Mouse (Mus musculus): ENCODE data around the gene Pnp2. TPM values are rescaled to one million over a fixed set of nuclear protein-coding genes. Genes with fewer than 3 reads are reported as not detected.

Pnp2 gene
- polyA plus RNA-seq, 1 experiment from 2014 or later, result 0.57 TPM

DNA sequence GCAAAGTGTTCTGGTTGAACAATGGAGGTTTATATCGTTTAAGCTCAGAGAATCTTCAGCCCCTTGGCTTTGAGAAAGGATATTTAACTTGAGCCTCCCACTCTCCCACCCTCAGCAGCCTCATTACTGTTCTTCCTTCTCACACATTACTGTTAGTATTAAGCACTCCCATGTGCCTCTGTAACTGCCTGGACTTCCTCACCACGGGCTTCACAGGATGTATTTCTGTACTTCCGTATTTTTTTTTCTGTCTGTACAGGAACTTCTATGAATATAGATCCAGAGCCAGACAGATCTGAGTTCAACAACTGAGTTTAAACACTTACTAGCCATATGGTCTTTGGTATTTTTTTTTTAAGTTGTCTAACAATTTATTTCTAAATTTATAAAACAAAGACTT lies 41.3 kb downstream of the Pnp2 start:
- WGBS, result 80% methylated on average over 3 of the region's 3 CpGs

DNA sequence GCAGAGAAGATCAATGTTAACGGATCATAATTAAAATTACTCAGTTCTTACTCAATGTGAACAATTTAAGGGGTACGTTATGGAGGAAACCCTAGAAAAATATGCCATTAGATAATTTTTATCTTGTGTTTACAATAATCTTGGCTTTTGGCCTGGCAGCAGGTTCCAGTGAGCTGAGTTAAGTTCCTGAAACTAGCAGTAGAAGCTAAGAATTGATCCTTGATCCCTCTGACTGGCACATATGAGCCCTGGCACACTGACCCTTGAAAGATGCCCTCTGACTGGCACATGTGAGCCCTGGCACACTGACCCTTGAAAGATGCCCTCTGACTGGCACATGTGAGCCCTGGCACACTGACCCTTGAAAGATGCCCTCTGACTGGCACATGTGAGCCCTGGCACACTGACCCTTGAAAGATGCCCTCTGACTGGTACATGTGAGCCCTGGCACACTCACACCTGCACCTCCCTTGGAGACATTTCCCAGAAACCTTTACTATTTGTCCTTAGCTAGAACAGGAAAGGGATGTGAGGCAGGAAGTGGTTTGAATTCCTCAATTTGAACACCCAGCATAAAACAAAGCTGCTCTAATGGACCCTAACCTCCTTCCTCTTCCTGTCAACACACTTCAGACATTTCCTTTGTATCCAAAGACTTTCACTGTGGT lies 42.3 kb downstream of the Pnp2 start:
- no peak overlapping the region for H3K27ac ChIP-seq
- no peak overlapping the region for H3K4me2 ChIP-seq
- no peaks in the 10 kb centered on the region for H3K36me3 ChIP-seq (replicated peaks)
- no peak overlapping the region for H3K4me3 ChIP-seq
- no peak overlapping the region for H3K9ac ChIP-seq
- no peaks in the 10 kb centered on the region for H3K9me3 ChIP-seq
- ATAC-seq (replicated peaks), result no peak
- WGBS, result 83% methylated on average over 2 of the region's 2 CpGs
- no peaks in the 10 kb centered on the region for H3K27me3 ChIP-seq (replicated peaks)
- H3K4me1 ChIP-seq, result no peaks in the 10 kb centered on the region

More for the DNA sequence above, 41.3 kb downstream of the Pnp2 start:
- Histone ChIP-seq H3K4me1 (no peaks in the 10 kb centered on the region), H3K36me3 (replicated peaks) (no peaks in the 10 kb centered on the region), H3K27ac (no peak overlapping the region), H3K4me3 (no peak overlapping the region), H3K9me3 (no peaks in the 10 kb centered on the region), H3K4me2 (no peak overlapping the region), H3K9ac (no peak overlapping the region), H3K27me3 (replicated peaks) (no peaks in the 10 kb centered on the region)
- ATAC-seq (replicated peaks), result no peak

DNA sequence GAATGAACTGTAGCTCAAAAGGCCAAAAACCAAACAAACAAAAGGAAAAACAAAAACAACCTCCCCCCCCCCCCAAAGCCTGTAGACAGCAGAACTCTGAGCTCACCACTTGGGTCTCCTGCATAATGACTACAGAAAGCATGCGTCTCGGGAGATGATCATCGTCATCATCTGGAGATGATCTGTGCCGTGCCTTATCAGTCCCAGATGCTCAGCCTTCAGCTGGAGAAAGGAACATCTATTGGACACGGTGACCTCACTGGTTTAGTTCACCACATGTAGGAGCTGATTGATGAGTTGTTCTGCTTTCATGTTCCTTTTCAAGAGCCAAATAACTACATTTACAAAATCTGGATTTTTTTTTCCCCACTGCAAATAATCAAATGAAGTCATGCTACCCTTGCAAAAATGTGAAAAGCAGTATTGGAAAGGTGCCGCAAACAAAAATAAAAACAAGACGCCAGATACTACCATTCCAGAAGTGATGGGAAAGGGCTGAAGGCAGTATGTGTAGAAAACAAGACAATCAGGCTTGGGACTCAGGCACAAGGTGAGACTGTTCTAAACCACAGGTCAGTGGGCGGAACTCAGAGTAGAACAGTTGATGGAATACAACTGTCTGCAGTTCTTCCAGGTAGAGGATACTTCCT lies 51.5 kb downstream of the Pnp2 start, which contains the start of gene Rnase10:
TSS of gene Rnase10 (plus strand) at position 600 of the 650 bp plus-strand sequence.
- Histone ChIP-seq H3K9ac (no peak within 1 kb of the TSS), H3K4me3 (no peak within 1 kb of the TSS), H3K27me3 (replicated peaks) (no peaks in the 10 kb centered on the region), H3K4me1 (no peaks in the 10 kb centered on the region), H3K9me3 (no peaks in the 10 kb centered on the region), H3K27ac (no peak within 1 kb of the TSS), H3K4me2 (no peak within 1 kb of the TSS), H3K36me3 (replicated peaks) (no peaks in the 10 kb centered on the region)
- WGBS, result 90% methylated on average over 8 of the region's 8 CpGs
- ATAC-seq (replicated peaks), result no peak

DNA sequence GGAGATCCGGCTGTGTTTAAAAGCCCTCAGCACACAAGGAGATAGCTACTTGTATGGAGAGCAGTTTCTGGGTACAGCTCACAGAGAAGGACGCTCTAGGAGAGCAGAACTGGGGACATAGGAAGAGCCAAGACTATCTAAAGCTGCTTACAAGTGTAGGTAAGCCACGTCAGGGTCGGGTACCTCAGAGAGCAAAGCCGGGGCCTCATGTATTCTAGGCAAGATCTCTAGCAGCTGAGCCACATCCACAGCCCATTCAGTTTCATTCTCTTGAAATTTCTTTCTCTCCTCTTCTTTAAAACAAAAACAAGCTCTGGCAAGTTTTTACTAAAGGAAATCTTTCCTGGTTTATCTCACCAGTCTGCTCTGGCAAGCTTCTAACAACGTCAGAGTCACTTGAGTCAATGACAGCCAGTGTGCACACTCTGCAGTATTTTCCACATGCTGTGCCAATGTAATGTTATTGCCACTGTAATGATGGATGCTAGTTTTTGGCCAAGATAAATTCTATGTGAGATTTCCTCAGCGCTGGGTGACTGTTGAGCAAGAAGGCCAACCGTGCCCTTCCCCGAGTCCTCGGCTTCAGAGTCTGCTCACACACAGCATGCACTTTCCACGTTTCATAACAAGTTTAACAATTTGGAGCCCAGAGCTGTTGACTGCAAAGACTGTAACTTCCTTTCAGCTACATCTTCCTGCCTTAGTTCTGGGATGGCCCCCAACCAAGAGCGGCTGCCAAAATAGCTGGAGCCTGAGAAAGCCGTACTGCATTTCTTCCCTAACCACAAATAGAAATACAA lies 52.3 kb downstream of the Pnp2 start:
- Histone ChIP-seq H3K36me3 (replicated peaks) (no peaks in the 10 kb centered on the region), H3K9me3 (no peaks in the 10 kb centered on the region), H3K4me3 (no peak overlapping the region), H3K4me1 (no peaks in the 10 kb centered on the region), H3K9ac (no peak overlapping the region), H3K4me2 (no peak overlapping the region), H3K27ac (no peak overlapping the region), H3K27me3 (replicated peaks) (no peaks in the 10 kb centered on the region)
- 78% methylated on average over 13 of the region's 13 CpGs for WGBS
- ATAC-seq (replicated peaks), result no peak

DNA sequence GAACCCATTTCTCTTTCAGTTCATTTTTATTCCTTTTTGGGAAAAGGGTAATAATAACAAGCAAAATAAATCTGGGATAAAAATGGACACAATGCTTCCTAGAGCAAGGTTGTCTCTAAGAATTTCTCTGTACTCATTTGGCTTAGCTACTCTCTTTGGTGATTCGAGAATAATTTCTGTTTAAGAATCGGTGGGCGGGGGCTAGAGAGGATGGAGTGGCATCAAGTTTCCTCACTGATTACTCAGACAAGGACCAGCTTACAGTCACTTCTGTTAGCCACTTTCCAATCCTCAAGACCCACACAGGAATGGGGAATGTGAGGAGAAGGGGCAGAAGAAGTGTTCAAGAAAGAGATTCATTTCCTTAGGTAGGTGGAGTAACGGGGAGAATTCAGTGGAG lies 53.0 kb downstream of the Pnp2 start:
- no peak overlapping the region for H3K4me2 ChIP-seq
- 86% methylated on average over 4 of the region's 4 CpGs for WGBS

DNA sequence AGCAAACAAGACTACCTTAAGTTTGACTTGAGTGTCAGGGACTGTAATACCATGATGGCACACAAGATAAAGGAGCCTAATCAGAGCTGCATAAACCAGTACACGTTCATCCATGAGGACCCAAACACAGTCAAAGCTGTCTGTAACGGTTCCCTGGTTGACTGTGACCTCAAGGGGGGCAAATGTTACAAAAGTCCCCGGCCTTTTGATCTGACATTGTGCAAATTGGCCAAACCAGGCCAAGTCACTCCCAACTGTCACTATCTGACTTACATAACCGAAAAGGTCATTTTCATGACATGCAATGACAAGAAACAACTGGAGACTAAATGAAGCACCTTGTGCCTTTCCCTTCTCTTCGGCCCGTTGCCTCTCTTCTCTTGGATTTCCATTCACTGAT lies 53.8 kb downstream of the Pnp2 start:
- 84% methylated on average over 6 of the region's 6 CpGs for WGBS
- H3K9me3 ChIP-seq, result no peaks in the 10 kb centered on the region
- no peak for ATAC-seq (replicated peaks)
- H3K27ac ChIP-seq, result no peak overlapping the region
- H3K4me3 ChIP-seq, result no peak overlapping the region
- H3K9ac ChIP-seq, result no peak overlapping the region
- no peak overlapping the region for H3K4me2 ChIP-seq
- no peaks in the 10 kb centered on the region for H3K27me3 ChIP-seq (replicated peaks)
- no peaks in the 10 kb centered on the region for H3K36me3 ChIP-seq (replicated peaks)
- H3K4me1 ChIP-seq, result no peaks in the 10 kb centered on the region

More for the DNA sequence above, 53.0 kb downstream of the Pnp2 start:
- no peak overlapping the region for H3K4me3 ChIP-seq
- H3K27ac ChIP-seq, result no peak overlapping the region
- H3K4me1 ChIP-seq, result no peaks in the 10 kb centered on the region
- ATAC-seq (replicated peaks), result no peak
- no peaks in the 10 kb centered on the region for H3K9me3 ChIP-seq
- H3K27me3 ChIP-seq (replicated peaks), result no peaks in the 10 kb centered on the region
- H3K36me3 ChIP-seq (replicated peaks), result no peaks in the 10 kb centered on the region
- H3K9ac ChIP-seq, result no peak overlapping the region

Other genes with a start within 250 kb of the Pnp2 start
- gene Olfr748, start 248.6 kb upstream of the Pnp2 start, polyA plus RNA-seq (2015; fragmentation: Nextera tagmentation; extraction: Ambion mirVana), result not detected in 2 replicates
- gene Olfr749, start 210.9 kb upstream of the Pnp2 start, polyA plus RNA-seq (2015; fragmentation: Nextera tagmentation; extraction: Ambion mirVana), result not detected in 2 replicates
- 137 and 142 TPM in 2 replicates for gene Ttc5, start 170.5 kb upstream of the Pnp2 start, polyA plus RNA-seq (2015; fragmentation: Nextera tagmentation; extraction: Ambion mirVana)
- not detected in 2 replicates for gene Ccnb1ip1, start 148.3 kb upstream of the Pnp2 start, polyA plus RNA-seq (2015; fragmentation: Nextera tagmentation; extraction: Ambion mirVana)
- gene Parp2, start 148.2 kb upstream of the Pnp2 start, polyA plus RNA-seq (2015; fragmentation: Nextera tagmentation; extraction: Ambion mirVana), result 42.8 and 43.7 TPM in 2 replicates
- gene Tep1, start 85.4 kb upstream of the Pnp2 start, polyA plus RNA-seq (2015; fragmentation: Nextera tagmentation; extraction: Ambion mirVana), result 2.0 and 2.6 TPM in 2 replicates
- 1.8 and 2.1 TPM in 2 replicates for gene Klhl33, start 58.5 kb upstream of the Pnp2 start, polyA plus RNA-seq (2015; fragmentation: Nextera tagmentation; extraction: Ambion mirVana)
- gene Osgep, start 31.1 kb upstream of the Pnp2 start, polyA plus RNA-seq (2015; fragmentation: Nextera tagmentation; extraction: Ambion mirVana), result 104 and 116 TPM in 2 replicates
- gene Apex1, start 31.0 kb upstream of the Pnp2 start, polyA plus RNA-seq (2015; fragmentation: Nextera tagmentation; extraction: Ambion mirVana), result 190 and 191 TPM in 2 replicates
- 101 and 111 TPM in 2 replicates for gene Pip4p1, start 25.1 kb upstream of the Pnp2 start, polyA plus RNA-seq (2015; fragmentation: Nextera tagmentation; extraction: Ambion mirVana)
- 20.3 and 21.3 TPM in 2 replicates for gene Pnp, start 24.9 kb upstream of the Pnp2 start, polyA plus RNA-seq (2015; fragmentation: Nextera tagmentation; extraction: Ambion mirVana)
- gene Gm49342, start 11.5 kb upstream of the Pnp2 start, polyA plus RNA-seq (2015; fragmentation: Nextera tagmentation; extraction: Ambion mirVana), result not detected in 2 replicates
- gene Rnase10, start 51.8 kb downstream of the Pnp2 start, polyA plus RNA-seq (2015; fragmentation: Nextera tagmentation; extraction: Ambion mirVana), result 0.11 TPM in 1 of 2 replicates, not detected in the other
- gene Rnase9, start 85.9 kb downstream of the Pnp2 start, polyA plus RNA-seq (2015; fragmentation: Nextera tagmentation; extraction: Ambion mirVana), result not detected in 2 replicates
- not detected in 2 replicates for gene Rnase11, start 94.2 kb downstream of the Pnp2 start, polyA plus RNA-seq (2015; fragmentation: Nextera tagmentation; extraction: Ambion mirVana)
- not detected in 2 replicates for gene Rnase12, start 101.7 kb downstream of the Pnp2 start, polyA plus RNA-seq (2015; fragmentation: Nextera tagmentation; extraction: Ambion mirVana)
- gene Olfr750, start 118.4 kb downstream of the Pnp2 start, polyA plus RNA-seq (2015; fragmentation: Nextera tagmentation; extraction: Ambion mirVana), result 0.08 and 0.09 TPM in 2 replicates
- gene Rnase4, start 135.1 kb downstream of the Pnp2 start, polyA plus RNA-seq (2015; fragmentation: Nextera tagmentation; extraction: Ambion mirVana), result 13.9 and 15.6 TPM in 2 replicates
- 4.5 and 4.8 TPM in 2 replicates for gene Ang, start 135.2 kb downstream of the Pnp2 start, polyA plus RNA-seq (2015; fragmentation: Nextera tagmentation; extraction: Ambion mirVana)
- gene Eddm3b, start 158.4 kb downstream of the Pnp2 start, polyA plus RNA-seq (2015; fragmentation: Nextera tagmentation; extraction: Ambion mirVana), result not detected in 2 replicates
- 1.1 and 1.3 TPM in 2 replicates for gene Rnase6, start 167.9 kb downstream of the Pnp2 start, polyA plus RNA-seq (2015; fragmentation: Nextera tagmentation; extraction: Ambion mirVana)
- 0.34 TPM in 1 of 2 replicates, not detected in the other for gene Rnase1, start 190.8 kb downstream of the Pnp2 start, polyA plus RNA-seq (2015; fragmentation: Nextera tagmentation; extraction: Ambion mirVana)
- gene Rnase2b, start 206.3 kb downstream of the Pnp2 start, polyA plus RNA-seq (2015; fragmentation: Nextera tagmentation; extraction: Ambion mirVana), result not detected in 2 replicates
- not detected in 2 replicates for gene Ang2, start 243.2 kb downstream of the Pnp2 start, polyA plus RNA-seq (2015; fragmentation: Nextera tagmentation; extraction: Ambion mirVana)
- gene Ear14, start 247.4 kb downstream of the Pnp2 start, polyA plus RNA-seq (2015; fragmentation: Nextera tagmentation; extraction: Ambion mirVana), result not detected in 2 replicates